Mouse (Mus musculus) limb, embryonic 14.5 days (tissue): ENCODE data around the gene Prtn3. TPM values are rescaled to one million over a fixed set of nuclear protein-coding genes. Genes with fewer than 3 reads are reported as not detected.

ENCODE experiments used
- ATAC-seq: fragments of 200-750 bp; cut with Nextera tagmentation; 2 replicates; pipeline ENCODE4 v1.8.0; 2017; ENCODE audit warnings: low read depth, moderate number of reproducible peaks, moderate TSS enrichment; ENCODE audit not compliant: low FRiP score
- DNase-seq: peaks from one replicate; pipeline ENCODE4 v3.0.0-alpha.2; 2015; ENCODE audit warnings: low spot score
- H3K27ac ChIP-seq: fragments of 300-500 bp; sonication (generic); replicated peaks from 2 replicates; pipeline ENCODE4 v1.5.1; 2014; ENCODE audit warnings: low read depth, mild to moderate bottlenecking, low read length, moderate library complexity, mixed read lengths
- H3K27me3 ChIP-seq: fragments of 300-500 bp; sonication (generic); 2 replicates; pipeline ENCODE4 v1.6.1; 2014; ENCODE audit warnings: low read length, mixed read lengths; ENCODE audit not compliant: control insufficient read depth, insufficient read depth
- H3K36me3 ChIP-seq: fragments of 300-500 bp; sonication (generic); 2 replicates; pipeline ENCODE4 v1.6.1; 2014; ENCODE audit warnings: mild to moderate bottlenecking, low read length, moderate library complexity, mixed read lengths; ENCODE audit not compliant: control insufficient read depth, insufficient read depth
- H3K4me1 ChIP-seq: fragments of 300-500 bp; sonication (generic); 2 replicates; pipeline ENCODE4 v1.6.1; 2014; ENCODE audit warnings: antibody characterized with exemption, low read length, mixed read lengths; ENCODE audit not compliant: control insufficient read depth, insufficient read depth
- H3K4me2 ChIP-seq: fragments of 300-500 bp; sonication (generic); replicated peaks from 2 replicates; pipeline ENCODE4 v1.6.1; 2014; ENCODE audit warnings: low read depth, mild to moderate bottlenecking, low read length, moderate library complexity; ENCODE audit not compliant: severe bottlenecking
- H3K4me3 ChIP-seq: fragments of 300-500 bp; sonication (generic); replicated peaks from 2 replicates; pipeline ENCODE4 v1.5.1; 2014; ENCODE audit warnings: low read length
- H3K9ac ChIP-seq: fragments of 300-500 bp; sonication (generic); 2 replicates; pipeline ENCODE4 v1.6.1; 2014; ENCODE audit warnings: mild to moderate bottlenecking, low read depth, low read length, moderate library complexity; ENCODE audit not compliant: severe bottlenecking
- H3K9me3 ChIP-seq: fragments of 300-500 bp; sonication (generic); 2 replicates; pipeline ENCODE4 v1.6.1; 2016; ENCODE audit warnings: low read length; ENCODE audit not compliant: control insufficient read depth
- POLR2A ChIP-seq: fragments of 200-500 bp; IDR thresholded peaks from 2 replicates; pipeline ENCODE4 v1.8.0; 2012; ENCODE audit warnings: inconsistent platforms, mild to moderate bottlenecking, moderate library complexity, borderline replicate concordance; ENCODE audit not compliant: insufficient read depth, insufficient read length; ENCODE audit errors: extremely low read depth
- WGBS: fragments of 180-500 bp; shearing (Covaris S2); extraction: QIAGEN DNeasy Blood & Tissue Kit; methylation state at CpG from one replicate; pipeline ENCODE4 v1.1.7; 2014; 5-methylcytosine and 5-hydroxymethylcytosine counted together
- polyA plus RNA-seq, 2 experiments: library from polyadenylated mRNA; depleted of rRNA in 1 of 2; stranded (reverse) in 1 of 2; unstranded in 1 of 2; fragments of >200 nt; fragmentation: Nextera tagmentation in 1 of 2; extraction: Ambion mirVana in 1 of 2; gene quantifications; 2 replicates each; pipeline versions ENCODE4 v1.2.1 to v1.2.3; 2012 to 2014

The Prtn3 gene
- polyA plus RNA-seq (2012; rRNA removed) (10.3 and 17.3 TPM in 2 replicates), polyA plus RNA-seq (2014; fragmentation: Nextera tagmentation; extraction: Ambion mirVana) (5.9 and 8.2 TPM in 2 replicates)

DNA sequence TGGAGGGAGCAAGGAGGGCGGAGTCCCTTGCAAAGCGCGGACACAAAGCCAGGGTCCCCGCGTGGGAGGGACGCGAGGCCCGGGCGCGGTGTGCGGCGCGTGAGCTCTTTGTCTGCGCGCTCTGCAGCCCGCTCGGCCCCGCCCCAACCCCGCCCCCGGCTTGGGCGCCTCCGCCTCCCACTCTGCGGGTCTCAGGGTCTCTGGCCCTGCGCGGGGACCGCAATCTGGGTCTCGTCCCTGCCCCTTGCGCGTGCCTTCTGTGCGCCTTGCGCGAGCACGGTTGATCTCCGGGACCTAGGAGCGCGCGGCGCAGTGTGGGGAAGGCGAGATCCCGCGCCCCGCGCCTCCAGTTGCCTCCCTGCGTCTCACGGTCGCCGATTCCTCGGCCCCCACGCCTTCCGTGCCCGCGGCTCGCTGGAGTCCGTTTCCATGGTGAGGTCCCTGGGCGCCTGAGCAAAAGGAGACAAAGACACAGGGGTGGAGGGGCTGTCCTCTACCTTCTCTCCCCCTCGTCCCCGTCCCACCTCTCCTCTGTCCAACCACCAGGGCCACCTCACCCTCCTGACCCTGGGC is at the start of gene Prtn3, which contains the start of gene Plppr3:
Gene Prtn3, plus strand, starts transcription at position 187 of the 573 bp plus-strand sequence.
Gene Plppr3, minus strand, starts transcription at position 345 of the 573 bp plus-strand sequence.
- Histone ChIP-seq H3K27ac (peak within 1 kb of the TSS; percentile 75), H3K4me2 (peak within 1 kb of the TSS; percentile 72), H3K27me3 (no peaks in the 10 kb centered on the region), H3K36me3 (peaks cover 23% of the 10 kb centered on the region), H3K4me3 (peak within 1 kb of the TSS; percentile 58), H3K4me1 (peaks cover 16% of the 10 kb centered on the region; the same call in 1 of the 2 replicates), H3K9ac (peak within 1 kb of the TSS; percentile 88), H3K9me3 (no peaks in the 10 kb centered on the region)
- peak; percentile 88; the same call in 1 of the 2 replicates for TF ChIP-seq POLR2A
- ATAC-seq = peak; percentile 90
- WGBS = 0% methylated on average over 34 of the region's 57 CpGs
- DNase-seq = peak; percentile 55

DNA sequence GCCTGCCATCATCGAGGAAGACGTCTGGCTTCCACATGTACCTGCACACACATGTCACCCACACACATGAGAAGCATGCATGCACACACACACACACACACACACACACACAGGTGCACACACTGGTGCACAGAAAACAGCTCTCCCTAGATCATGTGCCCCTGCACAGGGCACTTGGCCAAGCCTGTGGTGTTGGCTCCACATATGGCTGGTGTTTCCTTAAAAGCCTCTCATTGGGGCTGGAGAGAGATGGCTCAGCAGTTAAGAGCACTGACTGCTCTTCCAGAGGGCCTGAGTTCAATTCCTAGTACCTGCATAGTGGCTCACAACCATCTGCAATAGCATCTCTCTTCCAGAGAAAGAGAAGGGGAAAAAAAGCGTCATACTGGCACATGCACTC is 42.7 kb upstream of the Prtn3 start:
- TF ChIP-seq POLR2A = no peak
- Histone ChIP-seq H3K4me3 (no peak overlapping the region), H3K9me3 (no peaks in the 10 kb centered on the region), H3K27me3 (no peaks in the 10 kb centered on the region), H3K36me3 (no peaks in the 10 kb centered on the region), H3K4me2 (no peak overlapping the region), H3K9ac (no peak overlapping the region), H3K27ac (no peak overlapping the region), H3K4me1 (no peaks in the 10 kb centered on the region)
- no peak for ATAC-seq
- DNase-seq = no peak
- WGBS = 75% methylated on average over 3 of the region's 3 CpGs

DNA sequence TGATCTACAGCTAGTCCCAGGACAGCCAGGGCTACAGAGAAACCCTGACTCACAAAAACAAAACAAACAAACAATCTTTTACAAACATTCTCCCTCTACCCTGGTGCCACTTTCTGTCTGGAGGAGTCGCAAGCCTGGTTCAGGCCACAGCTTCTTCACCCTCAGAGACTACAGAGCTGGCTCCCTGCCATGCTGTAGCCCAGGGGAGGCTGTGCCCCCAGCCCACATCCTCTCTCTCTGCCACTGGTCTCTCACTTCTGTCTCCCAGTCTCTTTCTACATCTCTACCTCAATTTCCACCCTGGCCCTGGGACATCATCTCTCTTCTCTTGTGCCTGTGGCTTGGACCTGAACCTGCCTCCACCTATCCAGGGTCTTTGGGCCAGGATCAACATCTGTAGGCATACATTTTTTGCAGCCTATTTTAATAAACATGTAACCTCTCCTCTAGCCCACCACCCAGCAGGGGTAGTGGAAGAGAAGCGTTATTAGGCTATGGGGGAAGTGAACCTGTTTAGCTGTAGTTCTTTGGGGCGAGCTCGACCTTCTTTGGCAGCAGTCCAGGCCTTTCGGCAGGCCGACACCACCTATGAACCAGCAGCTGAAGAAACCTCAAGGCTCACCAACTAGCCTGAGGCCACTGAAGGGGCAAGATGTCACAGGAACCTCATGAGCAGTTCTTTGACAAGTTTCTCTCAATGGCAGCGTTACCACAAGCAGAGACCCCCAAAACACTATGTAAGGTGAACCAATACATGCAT is 42.1 kb upstream of the Prtn3 start:
- 46% methylated on average over 7 of the region's 7 CpGs for WGBS
- Histone ChIP-seq H3K9me3 (no peaks in the 10 kb centered on the region), H3K4me1 (no peaks in the 10 kb centered on the region), H3K27ac (no peak overlapping the region), H3K36me3 (no peaks in the 10 kb centered on the region), H3K9ac (no peak overlapping the region), H3K27me3 (no peaks in the 10 kb centered on the region), H3K4me3 (no peak overlapping the region), H3K4me2 (no peak overlapping the region)
- ATAC-seq (no peak), DNase-seq (no peak)
- no peak for TF ChIP-seq POLR2A

DNA sequence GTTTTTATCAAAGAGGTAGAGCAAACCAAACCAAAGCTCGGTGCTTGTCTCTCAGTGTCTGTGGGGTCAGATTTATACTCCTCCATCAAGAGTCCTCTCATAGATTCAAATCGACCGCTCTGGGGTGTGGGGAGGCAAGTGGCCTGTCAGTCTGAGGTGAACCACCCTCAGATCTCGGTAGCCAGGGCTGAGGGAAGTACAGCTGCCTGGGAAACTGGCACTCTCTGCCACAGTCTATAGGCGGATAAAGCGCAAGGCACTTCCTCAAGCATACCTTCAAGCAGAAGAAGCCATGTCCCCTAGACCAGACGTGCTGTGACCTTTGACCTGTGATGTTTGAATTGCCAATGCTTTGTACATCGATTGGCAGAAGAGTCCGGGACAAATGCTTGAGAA is 41.5 kb upstream of the Prtn3 start:
- Histone ChIP-seq H3K9ac (no peak overlapping the region), H3K4me1 (no peaks in the 10 kb centered on the region), H3K9me3 (no peaks in the 10 kb centered on the region), H3K27me3 (no peaks in the 10 kb centered on the region), H3K4me3 (no peak overlapping the region), H3K27ac (no peak overlapping the region), H3K36me3 (no peaks in the 10 kb centered on the region), H3K4me2 (no peak overlapping the region)
- DNase-seq (no peak), ATAC-seq (no peak)
- WGBS = 74% methylated on average over 9 of the region's 9 CpGs
- TF ChIP-seq POLR2A = no peak

DNA sequence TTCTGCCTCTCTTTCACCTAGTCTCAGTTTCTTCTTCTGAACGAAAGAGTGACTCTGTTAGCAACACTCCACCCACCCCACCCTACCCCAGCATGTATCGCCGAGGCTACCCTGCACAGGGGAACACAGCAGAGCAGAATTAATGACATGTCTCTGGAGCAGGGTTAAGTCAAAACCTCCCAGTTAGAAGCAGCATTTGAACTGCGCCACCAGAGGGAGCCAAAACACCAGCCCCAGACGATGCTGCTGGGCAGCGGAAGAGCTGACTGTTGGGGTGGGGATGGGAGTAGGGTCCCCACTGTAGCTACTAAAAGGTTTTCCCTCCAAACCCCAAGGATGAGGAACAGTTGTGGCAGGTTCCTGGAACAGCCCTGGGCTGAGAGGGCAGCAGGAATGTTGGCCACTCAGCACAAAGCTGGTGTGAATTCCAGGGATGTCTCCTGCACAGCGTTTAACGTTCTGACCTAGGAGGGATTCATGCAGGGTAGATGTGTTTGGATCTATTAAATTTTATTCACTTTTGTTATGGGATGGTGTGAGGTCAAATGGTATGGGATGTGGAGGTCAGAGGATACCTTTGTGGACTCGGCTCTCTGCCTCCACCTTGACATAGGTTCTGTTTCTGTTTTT is 39.4 kb upstream of the Prtn3 start:
- Histone ChIP-seq H3K36me3 (no peaks in the 10 kb centered on the region), H3K4me2 (no peak overlapping the region), H3K27ac (no peak overlapping the region), H3K9ac (no peak overlapping the region), H3K9me3 (no peaks in the 10 kb centered on the region), H3K27me3 (no peaks in the 10 kb centered on the region), H3K4me3 (no peak overlapping the region), H3K4me1 (no peaks in the 10 kb centered on the region)
- 21% methylated on average over 9 of the region's 9 CpGs for WGBS
- ATAC-seq (peak; percentile 85), DNase-seq (peak; percentile 87)
- TF ChIP-seq POLR2A = no peak
